Mouse (Mus musculus) neutrophil, adult 59 days (primary cell): ENCODE measurements around the gene Klf14. TPM values are rescaled to one million over a fixed set of nuclear protein-coding genes. Genes with fewer than 3 reads are reported as not detected.

Experiments
- total RNA-seq, 2 experiments: library from RNA; stranded (reverse); gene quantifications; 1 replicate in 1 of 2; 2 replicates in 1 of 2; pipeline ENCODE4 v1.2.4; 2023

Klf14 gene
- total RNA-seq = not detected

GRCm38 (mm10) chr6:30958736-30959540, at the start of gene Klf14:
Gene Klf14 (minus strand): TSS chr6:30959078.

DNA sequence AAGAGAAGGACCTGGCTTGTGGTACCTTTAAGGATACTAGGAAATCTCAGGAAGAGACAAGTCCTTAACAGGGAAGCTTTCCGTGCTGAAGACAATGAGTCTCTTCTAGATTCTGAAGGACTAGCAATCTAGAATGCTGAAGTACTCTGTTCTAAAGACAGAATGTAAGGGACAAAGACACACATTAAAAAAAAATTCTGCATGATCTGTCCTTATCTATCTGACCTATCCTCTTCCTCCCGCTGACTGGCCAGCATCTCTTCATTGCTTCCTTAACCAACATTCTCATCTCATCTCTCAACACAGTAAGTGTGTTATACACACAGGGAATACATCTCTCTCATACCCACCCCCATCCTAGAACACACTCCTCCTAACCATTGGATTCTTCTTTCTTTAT, 43.4 kb downstream of the Klf14 start, which contains the start of gene Tsga13:
Tsga13 (minus strand) TSS at position 101 of the 400 bp plus-strand sequence.

Other genes starting within 250 kb of the Klf14 start
- gene Mest, start 235.5 kb downstream of the Klf14 start, total RNA-seq = not detected
- 10 to 100 TPM; 61.2 to 63.3 TPM for gene Copg2, start 62.3 kb downstream of the Klf14 start, total RNA-seq
- gene Tsga13, start 43.5 kb downstream of the Klf14 start, total RNA-seq = not detected